Mouse (Mus musculus) midbrain, embryonic 11.5 days (tissue): Measurements from ENCODE around the gene Ckap4. TPM values are rescaled to one million over a fixed set of nuclear protein-coding genes. Genes with fewer than 3 reads are reported as not detected.

Experiments
- ATAC-seq: fragments of 200-750 bp; cut with Nextera tagmentation; 2 replicates; pipeline ENCODE4 v1.8.0; 2017; ENCODE audit warnings: moderate TSS enrichment, moderate library complexity; ENCODE audit not compliant: low FRiP score
- DNase-seq: peaks from one replicate; pipeline ENCODE4 v3.0.0; 2015; ENCODE audit warnings: low spot score; ENCODE audit errors: missing footprints
- H3K27ac ChIP-seq: fragments of 300-500 bp; sonication (generic); 2 replicates; pipeline ENCODE4 v1.5.1; 2014; ENCODE audit warnings: low read depth, low read length
- H3K27me3 ChIP-seq: fragments of 300-500 bp; sonication (generic); 2 replicates; pipeline ENCODE4 v1.6.1; 2014; ENCODE audit warnings: mild to moderate bottlenecking, low read length, moderate library complexity, mixed read lengths; ENCODE audit not compliant: control insufficient read depth, insufficient read depth
- H3K36me3 ChIP-seq: fragments of 300-500 bp; sonication (generic); 2 replicates; pipeline ENCODE4 v1.6.1; 2014; ENCODE audit warnings: mild to moderate bottlenecking, low read length, moderate library complexity, mixed read lengths; ENCODE audit not compliant: control insufficient read depth, insufficient read depth
- H3K4me1 ChIP-seq: fragments of 300-500 bp; sonication (generic); 2 replicates; pipeline ENCODE4 v1.6.1; 2014; ENCODE audit warnings: low read length; ENCODE audit not compliant: control insufficient read depth, insufficient read depth
- H3K4me2 ChIP-seq: fragments of 300-500 bp; sonication (generic); 2 replicates; pipeline ENCODE4 v1.6.1; 2014; ENCODE audit warnings: mild to moderate bottlenecking, moderate library complexity
- H3K4me3 ChIP-seq: fragments of 300-500 bp; sonication (generic); 2 replicates; pipeline ENCODE4 v1.5.1; 2014; ENCODE audit warnings: low read depth, low read length
- H3K9ac ChIP-seq: fragments of 300-500 bp; sonication (generic); 2 replicates; pipeline ENCODE4 v1.6.1; 2014; ENCODE audit warnings: low read length
- H3K9me3 ChIP-seq: fragments of 300-500 bp; sonication (generic); 2 replicates; pipeline ENCODE4 v1.6.1; 2016; ENCODE audit warnings: low read length; ENCODE audit not compliant: control insufficient read depth
- WGBS: fragments of 180-500 bp; shearing (Covaris S2); extraction: QIAGEN DNeasy Blood & Tissue Kit; methylation state at CpG from one replicate; pipeline ENCODE4 v1.1.7; 2014; 5-methylcytosine and 5-hydroxymethylcytosine counted together
- polyA plus RNA-seq: library from polyadenylated mRNA; unstranded; fragments of >200 nt; fragmentation: Nextera tagmentation; extraction: Ambion mirVana; gene quantifications from 2 replicates; pipeline ENCODE4 v1.2.1, GENCODE M21; 2014

Ckap4 gene
- polyA plus RNA-seq, 1 experiment from 2014 or later, result 89.2 TPM

DNA sequence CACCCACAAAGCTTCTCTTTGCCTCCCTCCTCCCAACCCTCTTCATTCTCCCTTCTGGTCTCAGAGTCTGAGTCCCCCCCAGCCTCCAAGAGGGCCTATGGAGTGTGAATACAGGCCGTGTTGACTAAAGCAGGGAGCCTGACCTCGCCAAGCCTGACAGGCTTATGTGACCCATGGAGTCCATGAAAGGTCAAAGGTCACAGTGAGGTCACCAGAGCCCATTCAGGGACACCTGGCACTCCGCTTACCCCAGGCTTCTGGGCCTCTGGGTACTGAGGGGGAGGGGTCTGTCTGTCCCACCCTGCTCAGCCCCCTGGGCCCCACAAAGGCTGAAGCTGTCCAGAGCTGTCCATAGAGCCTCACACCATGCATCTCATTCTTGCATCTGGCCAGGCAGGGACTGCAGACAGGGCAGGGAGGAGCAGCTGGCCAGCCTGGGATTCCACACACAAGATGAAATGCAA is 56.2 kb downstream of the Ckap4 start:
- H3K4me1 ChIP-seq, result peaks cover 25% of the 10 kb centered on the region
- WGBS, result 0% methylated on average over 3 of the region's 3 CpGs
- no peaks in the 10 kb centered on the region for H3K27me3 ChIP-seq
- no peak overlapping the region for H3K9ac ChIP-seq
- DNase-seq, result peak; percentile 97
- no peaks in the 10 kb centered on the region for H3K36me3 ChIP-seq
- no peak overlapping the region for H3K4me2 ChIP-seq
- peak; percentile 94 for ATAC-seq
- H3K9me3 ChIP-seq, result no peaks in the 10 kb centered on the region
- peak overlapping the region; percentile 57; the same call in 1 of the 2 replicates for H3K27ac ChIP-seq
- H3K4me3 ChIP-seq, result no peak overlapping the region

DNA sequence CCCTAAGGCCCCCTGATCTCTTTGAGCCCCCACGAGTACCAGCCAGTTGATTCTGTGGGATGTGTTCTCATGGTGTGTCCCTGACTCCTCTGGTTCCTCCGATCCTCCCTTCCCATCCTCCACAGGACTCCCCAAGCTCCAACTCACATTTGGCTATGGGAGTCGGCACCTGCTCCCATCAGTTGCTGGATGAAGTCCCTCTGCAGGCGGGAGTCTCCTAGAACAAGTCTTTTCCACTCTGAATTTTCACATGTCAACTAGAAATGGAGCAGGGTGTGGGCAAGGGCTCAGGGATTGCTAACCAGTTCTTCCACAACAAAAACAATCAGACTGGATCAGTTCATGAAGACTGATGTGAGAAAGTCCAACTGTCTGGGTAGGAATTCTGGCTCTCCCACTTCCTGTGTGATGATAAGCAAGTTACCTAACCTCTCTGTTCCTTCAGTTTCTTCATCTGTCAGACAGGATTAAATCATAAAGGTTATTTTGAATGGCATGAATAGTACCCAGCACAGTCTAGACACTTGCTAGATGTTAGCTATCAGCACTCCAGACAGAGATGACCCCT is 56.7 kb downstream of the Ckap4 start:
- peak; percentile 93 for DNase-seq
- no peak overlapping the region for H3K4me2 ChIP-seq
- no peaks in the 10 kb centered on the region for H3K27me3 ChIP-seq
- no peak for ATAC-seq
- peak overlapping the region; percentile 21; the same call in 1 of the 2 replicates for H3K27ac ChIP-seq
- H3K9me3 ChIP-seq, result no peaks in the 10 kb centered on the region
- no peak overlapping the region for H3K4me3 ChIP-seq
- peaks cover 25% of the 10 kb centered on the region for H3K4me1 ChIP-seq
- WGBS, result 29% methylated on average over 4 of the region's 4 CpGs
- H3K36me3 ChIP-seq, result no peaks in the 10 kb centered on the region
- H3K9ac ChIP-seq, result no peak overlapping the region

Other genes starting within 250 kb of the Ckap4 start
- 4.8 TPM in 2 replicates for gene Nuak1, start 93.5 kb downstream of the Ckap4 start, polyA plus RNA-seq
- gene Tcp11l2, start 42.6 kb upstream of the Ckap4 start, polyA plus RNA-seq, result 9.4 and 10.7 TPM in 2 replicates
- 16.0 and 18.0 TPM in 2 replicates for gene Polr3b, start 88.2 kb upstream of the Ckap4 start, polyA plus RNA-seq
- gene Rfx4, start 222.0 kb upstream of the Ckap4 start, polyA plus RNA-seq, result 64.7 and 68.0 TPM in 2 replicates